Comparison of ENCODE assay signal across 28 mouse cellular contexts in the genomic region with DNA sequence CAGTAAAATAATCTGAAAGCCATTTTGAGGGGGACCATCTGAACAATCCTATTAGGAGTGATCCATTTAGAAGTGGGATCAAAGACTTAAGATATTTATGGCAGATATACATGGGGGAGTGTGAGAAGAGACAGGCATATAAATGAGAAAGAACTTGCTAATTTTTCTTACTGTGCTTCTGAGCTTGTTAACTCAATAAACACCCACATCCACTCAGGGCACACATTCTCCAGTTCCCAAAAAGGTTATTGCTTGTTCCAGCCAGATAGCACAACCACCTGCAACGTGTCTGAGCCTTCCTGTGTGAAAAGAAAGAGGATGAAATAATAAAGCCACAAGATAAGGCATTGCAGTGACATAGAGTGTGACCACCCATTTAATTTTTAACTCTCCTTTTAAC.
"Had no signal": no experiment of that assay in that cellular context is flagged by ENCODE, and none has a peak within 500 bp of the region (broad histone marks: within the 10 kb centered on the region; RNA-seq: fewer than 3 reads in every experiment).

No protein-coding gene starts in this region.

- H3K4me1 ChIP-seq: embryonic facial prominence, embryonic 10.5 days; embryonic facial prominence, embryonic 12.5 days; embryonic facial prominence, embryonic 13.5 days; embryonic facial prominence, embryonic 15.5 days; forebrain, embryonic 13.5 days; forebrain, embryonic 15.5 days; heart, embryonic 10.5 days had no signal

- ATAC-seq: forebrain, embryonic 13.5 days; forebrain, embryonic 14.5 days; forebrain, embryonic 15.5 days; forebrain, embryonic 16.5 days; forebrain, postnatal 0 days had no signal

- H3K4me2 ChIP-seq: embryonic facial prominence, embryonic 12.5 days; embryonic facial prominence, embryonic 13.5 days; embryonic facial prominence, embryonic 15.5 days; forebrain, embryonic 12.5 days; forebrain, embryonic 13.5 days; forebrain, embryonic 15.5 days had no signal

- H3K4me3 ChIP-seq: embryonic facial prominence, embryonic 10.5 days; embryonic facial prominence, embryonic 12.5 days; embryonic facial prominence, embryonic 13.5 days; embryonic facial prominence, embryonic 15.5 days; erythroblast, embryonic 14.5 days; forebrain, embryonic 10.5 days; forebrain, embryonic 12.5 days; forebrain, embryonic 13.5 days; forebrain, embryonic 15.5 days; gastrocnemius, adult 2 months; heart, adult 2 months; heart, embryonic 10.5 days had no signal

- H3K27ac ChIP-seq: embryonic facial prominence, embryonic 10.5 days; embryonic facial prominence, embryonic 12.5 days; embryonic facial prominence, embryonic 13.5 days; embryonic facial prominence, embryonic 15.5 days; forebrain, embryonic 10.5 days; forebrain, embryonic 12.5 days; forebrain, embryonic 13.5 days; forebrain, embryonic 15.5 days; gastrocnemius, adult 2 months; heart, adult 2 months; heart, embryonic 10.5 days had no signal

- H3K36me3 ChIP-seq: embryonic facial prominence, embryonic 10.5 days; embryonic facial prominence, embryonic 12.5 days; embryonic facial prominence, embryonic 13.5 days; embryonic facial prominence, embryonic 15.5 days; forebrain, embryonic 10.5 days; forebrain, embryonic 12.5 days; forebrain, embryonic 15.5 days; heart, embryonic 10.5 days had no signal

- DNase-seq: cerebellum, adult 9-10 months; cerebellum, adult 9-11 months; cerebellum, postnatal 10 days; cerebellum, postnatal 14 days; cerebellum, postnatal 25 days; cerebellum, postnatal 36 days; embryo, embryonic 11 days; forebrain, postnatal 0 days; gastrocnemius, adult 2 months; gastrocnemius, postnatal 10 days; gastrocnemius, postnatal 14 days; gastrocnemius, postnatal 25 days; gastrocnemius, postnatal 36 days; heart, adult 11 months; heart, adult 18-20 months; heart, adult 2 months had no signal

- H3K9ac ChIP-seq: embryonic facial prominence, embryonic 12.5 days; embryonic facial prominence, embryonic 13.5 days; embryonic facial prominence, embryonic 15.5 days; forebrain, embryonic 12.5 days; forebrain, embryonic 13.5 days; forebrain, embryonic 15.5 days; forebrain, postnatal 0 days had no signal

- H3K9me3 ChIP-seq: embryonic facial prominence, embryonic 10.5 days; embryonic facial prominence, embryonic 12.5 days; embryonic facial prominence, embryonic 13.5 days; embryonic facial prominence, embryonic 15.5 days; forebrain, embryonic 10.5 days; forebrain, embryonic 12.5 days; forebrain, embryonic 13.5 days; forebrain, embryonic 15.5 days; heart, embryonic 10.5 days had no signal

- H3K27me3 ChIP-seq: embryonic facial prominence, embryonic 12.5 days; embryonic facial prominence, embryonic 13.5 days; embryonic facial prominence, embryonic 15.5 days; forebrain, embryonic 12.5 days; forebrain, embryonic 13.5 days; forebrain, embryonic 15.5 days had no signal
